Mouse (Mus musculus): Measurements from ENCODE around the gene Mob3c.

The Mob3c gene

DNA sequence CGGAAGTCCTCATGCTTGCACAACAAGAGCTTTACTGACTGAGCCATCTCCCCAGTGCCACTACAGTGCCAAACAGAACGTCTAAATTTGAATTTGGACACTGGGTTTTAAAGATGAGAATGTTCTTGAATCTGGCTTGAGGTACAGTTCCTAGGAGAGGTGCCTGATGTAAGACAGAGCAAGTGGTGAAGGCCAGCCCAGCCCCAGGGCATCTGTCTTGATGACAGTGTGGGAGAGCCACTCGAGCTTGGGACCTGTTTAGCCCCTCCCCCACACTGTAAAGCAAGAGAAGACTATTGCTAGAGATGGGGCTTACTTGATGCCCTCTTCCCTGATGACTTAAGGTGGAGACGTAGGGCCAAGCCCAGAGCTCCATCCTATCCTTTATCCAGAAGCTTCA is 54.3 kb downstream of the Mob3c start:
- DNase-seq = no peak

GRCm38 (mm10) chr4:115884022-115884421 is 56.1 kb downstream of the Mob3c start, which contains the start of gene Kncn:
TSS of gene Kncn (plus strand) at chr4:115884400.
- DNase-seq = no peak
